Mouse (Mus musculus): ENCODE data around the gene Gna13.

DNA sequence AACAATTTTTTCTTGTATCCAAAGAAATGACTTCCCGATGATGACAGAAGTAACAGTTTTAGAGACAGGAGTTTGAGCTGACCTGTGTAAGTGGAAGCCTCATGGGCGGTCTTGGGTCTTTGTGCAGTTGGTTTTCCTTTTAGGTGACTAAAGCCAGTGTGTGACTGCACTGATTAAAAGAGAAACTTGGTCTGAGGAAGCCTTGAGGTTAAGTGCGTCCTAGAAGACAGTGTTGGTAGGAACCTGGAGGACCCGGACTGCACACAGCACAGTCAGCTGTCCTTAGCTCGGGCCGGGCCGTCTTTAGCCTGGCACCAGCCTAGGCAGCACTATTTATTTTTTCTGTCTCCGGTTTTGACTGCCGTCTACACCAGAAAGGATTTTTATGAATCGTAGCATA lies 2.2 kb downstream of the Gna13 start:
- no peak for TF ChIP-seq CTCF (IDR thresholded peaks at IDR 0.05; ENCODE audit: low read depth, low read length)
- no peak for TF ChIP-seq POLR2A (IDR thresholded peaks at IDR 0.05; ENCODE audit: insufficient read depth, low read length)
- TF ChIP-seq EP300 (IDR thresholded peaks at IDR 0.05; ENCODE audit: insufficient read depth, low read depth, low read length) = no peak
